13 mouse cellular contexts compared by ENCODE assay signal in genomic region chr3:88619113-88620097, GRCm38 (mm10). TPM values are rescaled to one million over a fixed set of nuclear protein-coding genes. Genes with fewer than 3 reads are reported as not detected.
DNase-seq lines count a peak whose midpoint lies in the region; TF ChIP-seq lines count a peak whose summit lies in the region.
"Had no signal": no experiment of that assay in that cellular context is flagged by ENCODE, and none has a peak within 500 bp of the region (broad histone marks: within the 10 kb centered on the region; RNA-seq: fewer than 3 reads in every experiment).

No protein-coding gene starts in this region.

- TF ChIP-seq POLR2A in heart, adult 2 months (IDR thresholded peaks at IDR 0.05; ENCODE audit: insufficient read depth, low read depth, low read length), result peak; percentile 47; the same call in 1 of the 2 replicates

- peak overlapping the region; percentile 24 for H3ac ChIP-seq in C2C12 (ENCODE audit: control insufficient read depth, insufficient read length, low read depth)

- peaks cover 24% of the 10 kb centered on the region for H3K4me1 ChIP-seq in heart, adult 2 months (ENCODE audit: control insufficient read depth, insufficient read depth, low read length)

- TF ChIP-seq EP300 in heart, adult 2 months (IDR thresholded peaks at IDR 0.05; ENCODE audit: insufficient read depth, low read depth, low read length), result no peak

- no peak overlapping the region for H3K9ac ChIP-seq in heart, adult 2 months (ENCODE audit: low read depth, low read length)

- peaks cover 4% of the 10 kb centered on the region; the same call in 1 of the 2 replicates for H3K36me3 ChIP-seq in heart, adult 2 months (ENCODE audit: control insufficient read depth, insufficient read depth, low read length)
- no peaks in the 10 kb centered on the region for H3K36me3 ChIP-seq in C2C12 (ENCODE audit: control insufficient read depth, insufficient read depth)

- DNase-seq in heart, adult 2 months, result peak; percentile 49 to 67
- no peak for DNase-seq in heart, postnatal 36 days
- peak; percentile 76 for DNase-seq in cerebellum, adult 9-10 months
- DNase-seq in kidney, adult 8-10 months, result peak; percentile 77 to 78
- no peak for DNase-seq in right cerebral cortex, postnatal 25 days
- no peak for DNase-seq in layer of hippocampus, adult 9-10 months (ENCODE audit: low spot score)
- no peak for DNase-seq in urinary bladder, postnatal 10 days (ENCODE audit: low spot score)
- DNase-seq: gastrocnemius, postnatal 25 days had no signal

- H3K79me3 ChIP-seq in C2C12 (ENCODE audit: low read depth), result peaks cover 32% of the 10 kb centered on the region

- peak overlapping the region; percentile 97 for H3K27ac ChIP-seq in heart, adult 2 months

- H3K79me2 ChIP-seq in heart, adult 2 months (replicated peaks; ENCODE audit: control insufficient read depth, insufficient read depth, low read length), result peaks cover 2% of the 10 kb centered on the region; the same call in 1 of the 2 replicates
- peaks cover 60% of the 10 kb centered on the region for H3K79me2 ChIP-seq in C2C12 (ENCODE audit: control insufficient read depth, insufficient read depth)

- no peak overlapping the region; the same call in 1 of the 2 replicates for H3K4me3 ChIP-seq in heart, adult 2 months
- no peak overlapping the region for H3K4me3 ChIP-seq in C2C12 (ENCODE audit: insufficient read depth, poor library complexity, severe bottlenecking)

- no peaks in the 10 kb centered on the region for H3K27me3 ChIP-seq in heart, adult 2 months (ENCODE audit: control insufficient read depth, insufficient read depth, low read length)
- no peaks in the 10 kb centered on the region for H3K27me3 ChIP-seq in C2C12 (ENCODE audit: control insufficient read depth, insufficient read depth, insufficient read length)
- H3K27me3 ChIP-seq: Patski had no signal

- intact Hi-C loops in heart, adult 2 months (cut with DNase I), result no loop called here
- intact Hi-C loops in heart, postnatal 36 days (cut with DNase I), result loop anchor here (2.0 kb wide), 1 partner anchor 13 kb away; no protein-coding TSS in a partner anchor

- TF ChIP-seq CTCF in heart, adult 2 months (IDR thresholded peaks at IDR 0.05), result no peak
- TF ChIP-seq CTCF in C2C12 (IDR thresholded peaks at IDR 0.05; ENCODE audit: control insufficient read depth, insufficient read depth, insufficient read length), result no peak

- WGBS in heart, adult 2 months, result 32% methylated on average over 9 of the region's 9 CpGs

TF ChIP-seq in C2C12, 6 proteins besides CTCF, POLR2A, EP300 and RAD21:
- TF ChIP-seq FOSL1 (IDR thresholded peaks at IDR 0.05; ENCODE audit: insufficient read depth, low read length, poor library complexity, severe bottlenecking), result no peak
- TF ChIP-seq MYOG (IDR thresholded peaks at IDR 0.05; ENCODE audit: control insufficient read depth, extremely low read depth, insufficient read length), result no peak
- no peak for TF ChIP-seq USF1 (IDR thresholded peaks at IDR 0.05; ENCODE audit: low read depth)
- no peak for TF ChIP-seq MYOD1 (IDR thresholded peaks at IDR 0.05; ENCODE audit: control insufficient read depth, insufficient read length, low read depth)
- no peak for TF ChIP-seq MAX (IDR thresholded peaks at IDR 0.05)
- no peak for TF ChIP-seq CEBPB (IDR thresholded peaks at IDR 0.05; ENCODE audit: low read depth)

RNA-seq across cellular contexts. Expression of gene Arhgef2, which starts 13.6 kb away (rescaled TPM):
- 10 to 100 TPM; 37.3 to 37.5 TPM for total RNA-seq in heart, adult 2 months (2021)
- 51.0 and 53.4 TPM in 2 replicates for polyA plus RNA-seq in heart, adult 2 months (2012; rRNA removed)
- total RNA-seq in heart, postnatal 36 days (2021), result 10 to 100 TPM; 42.2 to 51.1 TPM
- 88.3 TPM for polyA plus RNA-seq in C2C12 (2012; fragmentation: generic; extraction: Trizol)

RNA-seq across cellular contexts. Expression of gene Rxfp4, which starts 33.5 kb away (rescaled TPM):
- not detected for total RNA-seq in heart, adult 2 months (2021)
- 0.41 TPM in 1 of 2 replicates, not detected in the other for polyA plus RNA-seq in heart, adult 2 months (2012; rRNA removed)
- total RNA-seq in heart, postnatal 36 days (2021), result under 1 TPM in 1 of 2 experiments, not detected in 1; 0.22 TPM
- polyA plus RNA-seq in C2C12 (2012; fragmentation: generic; extraction: Trizol), result 0.05 TPM
- total RNA-seq: common myeloid progenitor, adult 5-6 weeks; gastrocnemius, postnatal 25 days; left cerebral cortex, postnatal 10 days had no signal
- polyA plus RNA-seq: neural tube, embryonic 11.5 days; Patski had no signal

RNA-seq across cellular contexts. Expression of gene Ssr2, which starts 43.7 kb away (rescaled TPM):
- 10 to 100 TPM; 65.3 to 67.6 TPM for total RNA-seq in heart, adult 2 months (2021)
- 80.0 and 115 TPM in 2 replicates for polyA plus RNA-seq in heart, adult 2 months (2012; rRNA removed)
- total RNA-seq in heart, postnatal 36 days (2021), result 10 to 100 TPM; 70.7 to 73.8 TPM
- 351 TPM for polyA plus RNA-seq in C2C12 (2012; fragmentation: generic; extraction: Trizol)

Comparison
In these comparisons a context has a peak if more than half of its experiments do, and no peak if none do; other contexts are left out.
1. DNase-seq: peak in heart, adult 2 months (2 of 2), cerebellum, adult 9-10 months (single experiment) and kidney, adult 8-10 months (2 of 2); none in heart, postnatal 36 days (0 of 2), right cerebral cortex, postnatal 25 days (single experiment), layer of hippocampus, adult 9-10 months (single experiment) and urinary bladder, postnatal 10 days (single experiment).